Mouse (Mus musculus): ENCODE data around the gene BC055324. TPM values are rescaled to one million over a fixed set of nuclear protein-coding genes. Genes with fewer than 3 reads are reported as not detected.

Gene BC055324
- polyA plus RNA-seq, 1 experiment from 2014 or later = 13.6 TPM

GRCm38 (mm10) chr1:163907007-163907811, 87.4 kb downstream of the BC055324 start:
- 78% methylated on average over 4 of the region's 4 CpGs for WGBS
- no peaks in the 10 kb centered on the region for H3K36me3 ChIP-seq (ENCODE audit: control insufficient read depth, insufficient read depth, low read length)
- no peaks in the 10 kb centered on the region for H3K9me3 ChIP-seq (replicated peaks; ENCODE audit: control insufficient read depth, low read length)
- H3K27me3 ChIP-seq (replicated peaks; ENCODE audit: control insufficient read depth, insufficient read depth, low read length) = no peaks in the 10 kb centered on the region
- H3K9ac ChIP-seq (ENCODE audit: low read length) = no peak overlapping the region
- DNase-seq (ENCODE audit: low spot score) = no peak
- H3K4me2 ChIP-seq (ENCODE audit: low read length) = no peak overlapping the region
- no peak overlapping the region for H3K27ac ChIP-seq (ENCODE audit: low read depth, low read length)
- H3K4me1 ChIP-seq (ENCODE audit: control insufficient read depth, insufficient read depth, low read length) = no peaks in the 10 kb centered on the region
- no peak for ATAC-seq
- no peak overlapping the region for H3K4me3 ChIP-seq (ENCODE audit: low read depth, low read length)

- Histone ChIP-seq H3K4me2 (ENCODE audit: low read length) (no peak overlapping the region), H3K27me3 (replicated peaks; ENCODE audit: control insufficient read depth, insufficient read depth, low read length) (no peaks in the 10 kb centered on the region), H3K9me3 (replicated peaks; ENCODE audit: control insufficient read depth, low read length) (no peaks in the 10 kb centered on the region), H3K9ac (ENCODE audit: low read length) (no peak overlapping the region), H3K27ac (ENCODE audit: low read depth, low read length) (no peak overlapping the region), H3K36me3 (ENCODE audit: control insufficient read depth, insufficient read depth, low read length) (0 out of 2 replicates have a peak, but pooled peaks cover 3% of the 10 kb centered on the region), H3K4me1 (ENCODE audit: control insufficient read depth, insufficient read depth, low read length) (no peaks in the 10 kb centered on the region), H3K4me3 (ENCODE audit: low read depth, low read length) (no peak overlapping the region)
- DNase-seq (ENCODE audit: low spot score) = no peak
- no peak for ATAC-seq
- WGBS = 90% methylated on average over 3 of the region's 3 CpGs
These were observed 91.2 kb downstream of the BC055324 start for GRCm38 (mm10) chr1:163903411-163903810.

- H3K4me3 ChIP-seq (ENCODE audit: low read depth, low read length) = no peak overlapping the region
- no peak for ATAC-seq
- no peaks in the 10 kb centered on the region for H3K4me1 ChIP-seq (ENCODE audit: control insufficient read depth, insufficient read depth, low read length)
- WGBS = 84% methylated on average over 2 of the region's 2 CpGs
- H3K27ac ChIP-seq (ENCODE audit: low read depth, low read length) = no peak overlapping the region
- no peaks in the 10 kb centered on the region for H3K9me3 ChIP-seq (replicated peaks; ENCODE audit: control insufficient read depth, low read length)
- no peak for DNase-seq (ENCODE audit: low spot score)
- H3K9ac ChIP-seq (ENCODE audit: low read length) = no peak overlapping the region
- no peak overlapping the region for H3K4me2 ChIP-seq (ENCODE audit: low read length)
- no peaks in the 10 kb centered on the region for H3K27me3 ChIP-seq (replicated peaks; ENCODE audit: control insufficient read depth, insufficient read depth, low read length)
- 0 out of 2 replicates have a peak, but pooled peaks cover 3% of the 10 kb centered on the region for H3K36me3 ChIP-seq (ENCODE audit: control insufficient read depth, insufficient read depth, low read length)
These were observed 94.4 kb downstream of the BC055324 start for GRCm38 (mm10) chr1:163900168-163900567.

GRCm38 (mm10) chr1:163899575-163899974, 95.0 kb downstream of the BC055324 start:
- Histone ChIP-seq H3K4me2 (ENCODE audit: low read length) (no peak overlapping the region), H3K36me3 (ENCODE audit: control insufficient read depth, insufficient read depth, low read length) (0 out of 2 replicates have a peak, but pooled peaks cover 3% of the 10 kb centered on the region), H3K27ac (ENCODE audit: low read depth, low read length) (no peak overlapping the region), H3K4me3 (ENCODE audit: low read depth, low read length) (no peak overlapping the region), H3K27me3 (replicated peaks; ENCODE audit: control insufficient read depth, insufficient read depth, low read length) (no peaks in the 10 kb centered on the region), H3K4me1 (ENCODE audit: control insufficient read depth, insufficient read depth, low read length) (no peaks in the 10 kb centered on the region), H3K9ac (ENCODE audit: low read length) (no peak overlapping the region), H3K9me3 (replicated peaks; ENCODE audit: control insufficient read depth, low read length) (no peaks in the 10 kb centered on the region)
- no peak for ATAC-seq
- WGBS = 90% methylated on average over 2 of the region's 2 CpGs
- no peak for DNase-seq (ENCODE audit: low spot score)

GRCm38 (mm10) chr1:163898291-163898764, 96.3 kb downstream of the BC055324 start:
- Histone ChIP-seq H3K4me2 (ENCODE audit: low read length) (no peak overlapping the region), H3K9ac (ENCODE audit: low read length) (no peak overlapping the region), H3K36me3 (ENCODE audit: control insufficient read depth, insufficient read depth, low read length) (0 out of 2 replicates have a peak, but pooled peaks cover 3% of the 10 kb centered on the region), H3K4me3 (ENCODE audit: low read depth, low read length) (no peak overlapping the region), H3K9me3 (replicated peaks; ENCODE audit: control insufficient read depth, low read length) (no peaks in the 10 kb centered on the region), H3K27ac (ENCODE audit: low read depth, low read length) (no peak overlapping the region), H3K27me3 (replicated peaks; ENCODE audit: control insufficient read depth, insufficient read depth, low read length) (no peaks in the 10 kb centered on the region), H3K4me1 (ENCODE audit: control insufficient read depth, insufficient read depth, low read length) (no peaks in the 10 kb centered on the region)
- 53% methylated on average over 5 of the region's 5 CpGs for WGBS
- no peak for ATAC-seq
- DNase-seq (ENCODE audit: low spot score) = no peak

Other genes with a start within 250 kb of the BC055324 start
- 104 and 120 TPM in 2 replicates for gene Kifap3, start 215.2 kb downstream of the BC055324 start, polyA plus RNA-seq (2014; fragmentation: Nextera tagmentation; extraction: Ambion mirVana)
- 17.1 and 17.5 TPM in 2 replicates for gene Scyl3, start 65.7 kb downstream of the BC055324 start, polyA plus RNA-seq (2014; fragmentation: Nextera tagmentation; extraction: Ambion mirVana)
- gene Mettl18, start 93 bp upstream of the BC055324 start, polyA plus RNA-seq (2014; fragmentation: Nextera tagmentation; extraction: Ambion mirVana) = 9.3 and 10.6 TPM in 2 replicates
- not detected in 2 replicates for gene Sele, start 53.4 kb upstream of the BC055324 start, polyA plus RNA-seq (2014; fragmentation: Nextera tagmentation; extraction: Ambion mirVana)
- gene Sell, start 67.2 kb upstream of the BC055324 start, polyA plus RNA-seq (2014; fragmentation: Nextera tagmentation; extraction: Ambion mirVana) = 0.15 TPM in 1 of 2 replicates, not detected in the other
- gene Selp, start 120.5 kb upstream of the BC055324 start, polyA plus RNA-seq (2014; fragmentation: Nextera tagmentation; extraction: Ambion mirVana) = not detected in 2 replicates
- 0.17 and 0.20 TPM in 2 replicates for gene F5, start 157.0 kb upstream of the BC055324 start, polyA plus RNA-seq (2014; fragmentation: Nextera tagmentation; extraction: Ambion mirVana)

All from forebrain, embryonic 14.5 days (tissue).